Mouse (Mus musculus): ENCODE measurements at regions not wholly inside any gene's neighbourhood (a gene's known extent, or its start where the extent isn't known, plus 50 kb on each side); places are given as distances from the start of the nearest gene placed in this dataset.

GRCm38 (mm10) chr11:31282136-31282535, 87.7 kb downstream of the Stc2 start:
- DNase-seq (ENCODE audit: extremely low spot score in 1 of 2, low spot score in 2 of 2) = no peak

GRCm38 (mm10) chr11:31248467-31248866, 66.2 kb upstream of the Gm17332 start:
- intact Hi-C loops (cut with DNase I) = loop anchor here (5.0 to 10.0 kb wide), 3 partner anchors 369 to 696 kb away; no protein-coding TSS in a partner anchor
- DNase-seq (ENCODE audit: extremely low spot score in 1 of 2, low spot score in 2 of 2) = peak; percentile 64 to 86

More at GRCm38 (mm10) chr11:31282136-31282535, 87.7 kb downstream of the Stc2 start:
- intact Hi-C loops (cut with DNase I) = no loop called here
